Mouse (Mus musculus) common myeloid progenitor, adult 5-6 weeks (primary cell): ENCODE results near the gene Bpifb1. TPM values are rescaled to one million over a fixed set of nuclear protein-coding genes. Genes with fewer than 3 reads are reported as not detected.
"Not testable (repeated sequence)": the region's sequence is repeated elsewhere in the genome, so short reads cannot be mapped to it uniquely, and the experiment has no call there.

Source experiments
- ATAC-seq: replicated peaks from 2 replicates; pipeline ENCODE4 v1.8.0; 2016; ENCODE audit warnings: low read depth, mild to moderate bottlenecking, moderate TSS enrichment, inconsistent platforms; ENCODE audit not compliant: poor library complexity, severe bottlenecking
- total RNA-seq: library from RNA; stranded (forward); fragments of 200-1000, 187-1606 nt; gene quantifications from 2 replicates; pipeline ENCODE4 v1.2.3, GENCODE M21; 2017

Bpifb1 gene
- total RNA-seq: not detected in 2 replicates

DNA sequence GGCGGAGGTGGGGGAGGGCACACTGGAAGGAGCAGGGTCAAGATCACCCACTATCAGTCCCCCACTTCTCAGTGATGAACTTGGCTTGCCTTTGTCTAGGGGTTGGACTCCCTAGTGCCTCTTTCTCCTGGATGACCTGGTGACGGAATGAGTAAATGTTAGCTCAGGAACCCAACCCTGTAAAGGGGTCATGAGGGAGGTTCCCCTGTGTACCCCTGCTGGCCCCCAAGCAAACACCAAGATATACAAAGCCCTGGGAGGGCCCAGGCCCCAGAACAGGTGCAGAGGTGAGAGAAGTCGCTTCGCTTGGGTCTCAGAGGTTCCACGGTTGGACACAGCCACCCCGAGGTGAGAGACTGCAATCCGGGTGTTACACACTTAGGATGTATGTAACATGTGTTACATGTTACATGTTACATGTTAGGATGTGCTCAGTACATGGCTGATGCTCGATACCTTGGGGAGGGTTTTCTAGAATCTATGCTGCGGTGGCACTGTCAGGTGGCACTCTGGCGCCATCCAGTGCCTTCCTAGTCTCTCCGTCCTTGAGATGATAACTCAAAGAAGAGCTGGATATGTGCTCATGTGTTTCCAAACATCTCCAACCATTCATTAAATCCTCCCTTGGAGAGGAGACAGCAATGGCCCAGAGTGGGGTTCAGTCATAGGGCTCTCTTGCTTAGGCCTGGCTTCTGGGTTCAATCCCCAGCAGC, at the start of gene Bpifb1:
Gene Bpifb1 (plus strand): TSS at position 273 of the 713 bp plus-strand sequence.
- no peak for ATAC-seq

DNA sequence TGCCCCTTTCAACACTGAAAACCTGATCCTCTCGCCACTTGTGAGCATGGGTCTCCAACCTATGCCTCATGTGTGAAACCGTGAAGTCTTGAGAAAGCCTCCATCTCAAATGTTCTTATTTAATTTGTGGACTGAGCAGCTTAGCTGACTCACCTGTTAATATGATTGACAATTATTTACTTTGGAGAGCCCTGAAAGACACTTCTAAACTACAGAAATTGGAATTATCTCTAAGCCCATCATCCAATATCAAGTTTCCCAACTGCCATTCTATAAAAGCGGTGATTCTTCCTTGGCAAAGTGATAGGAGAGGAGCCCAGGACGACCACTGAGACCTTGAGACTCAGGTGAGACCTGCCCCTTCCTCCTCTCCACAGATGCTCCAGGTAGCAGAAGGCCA, 48.0 kb upstream of the Bpifb1 start, which contains the start of gene Bpifa1:
Gene Bpifa1 (plus strand): TSS at position 301 of the 400 bp plus-strand sequence.
- no peak for ATAC-seq

DNA sequence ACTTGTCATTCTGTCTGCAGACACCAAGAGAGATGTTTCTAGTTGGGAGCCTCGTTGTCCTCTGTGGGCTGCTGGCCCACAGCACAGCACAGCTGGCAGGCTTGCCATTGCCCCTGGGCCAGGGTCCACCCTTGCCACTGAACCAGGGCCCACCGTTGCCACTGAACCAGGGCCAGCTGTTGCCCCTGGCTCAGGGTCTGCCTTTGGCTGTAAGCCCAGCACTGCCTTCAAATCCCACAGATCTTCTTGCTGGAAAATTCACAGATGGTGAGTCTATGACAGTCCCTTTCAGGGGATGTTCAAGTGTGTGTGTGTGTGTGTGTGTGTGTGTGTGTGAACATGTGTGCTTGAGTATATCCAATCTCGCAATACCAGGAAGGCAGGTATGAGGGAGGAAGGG, 46.9 kb upstream of the Bpifb1 start:
- ATAC-seq: no peak

DNA sequence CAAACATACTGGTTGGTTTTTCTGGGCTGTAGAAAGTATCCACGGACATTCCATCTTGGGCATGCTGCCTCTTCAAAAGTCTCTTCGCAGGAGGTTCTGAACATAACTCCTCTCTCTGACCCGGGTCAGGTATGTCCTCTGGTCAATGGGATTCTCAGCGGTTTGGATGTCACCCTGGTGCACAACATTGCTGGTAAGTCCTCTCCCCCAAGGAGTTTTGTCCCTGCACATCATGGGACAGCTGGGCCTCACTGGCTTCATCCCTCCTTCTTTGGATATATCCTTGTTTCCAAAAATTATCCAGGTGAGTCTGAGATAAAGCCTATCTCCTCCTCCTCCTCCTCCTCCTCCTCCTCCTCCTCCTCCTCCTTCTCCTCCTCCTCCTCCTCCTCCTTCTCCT, 43.1 kb upstream of the Bpifb1 start:
- ATAC-seq: no peak

DNA sequence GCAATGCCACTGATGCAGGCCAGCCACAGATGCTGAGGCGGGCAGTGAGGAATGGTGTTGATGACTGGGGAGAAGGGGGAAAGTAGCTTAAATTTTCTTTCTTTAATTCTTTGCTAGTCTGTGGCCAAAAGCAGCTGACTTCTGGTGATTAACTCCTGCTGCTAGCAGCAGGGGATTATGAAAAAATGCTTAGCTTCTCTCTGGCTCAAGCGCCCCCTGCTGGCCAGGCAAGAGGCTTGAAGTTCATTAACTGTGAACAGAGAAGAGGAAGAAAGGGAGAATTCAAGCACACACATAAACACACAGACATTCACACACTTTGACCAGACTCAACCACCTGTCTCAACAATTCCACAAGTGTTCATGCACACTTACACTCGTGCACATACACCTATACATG, 32.2 kb upstream of the Bpifb1 start:
- ATAC-seq: 0 out of 2 replicates have a peak, but pooled peaks have one; percentile 54

DNA sequence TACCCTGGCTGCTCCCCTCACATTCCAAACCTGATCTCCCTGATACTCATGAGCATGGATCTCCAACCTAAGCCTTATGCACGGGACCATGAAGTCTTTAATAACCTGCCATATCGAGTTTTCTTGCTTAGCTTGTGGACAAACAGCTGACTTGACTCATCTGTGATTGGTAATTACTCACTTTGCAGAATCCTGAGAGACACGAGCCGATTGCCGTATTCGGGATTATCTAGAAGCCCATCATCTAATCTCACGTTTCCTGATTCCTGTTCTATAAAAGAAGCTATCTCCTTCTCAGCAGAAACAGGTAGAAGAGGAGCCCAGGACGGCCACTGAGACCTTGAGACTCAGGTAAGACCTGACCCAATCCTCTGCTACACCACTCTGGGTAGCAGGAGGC, 28.3 kb upstream of the Bpifb1 start, which contains the start of gene Bpifa5:
Gene Bpifa5 (plus strand): TSS at position 301 of the 400 bp plus-strand sequence.
- ATAC-seq: no peak

DNA sequence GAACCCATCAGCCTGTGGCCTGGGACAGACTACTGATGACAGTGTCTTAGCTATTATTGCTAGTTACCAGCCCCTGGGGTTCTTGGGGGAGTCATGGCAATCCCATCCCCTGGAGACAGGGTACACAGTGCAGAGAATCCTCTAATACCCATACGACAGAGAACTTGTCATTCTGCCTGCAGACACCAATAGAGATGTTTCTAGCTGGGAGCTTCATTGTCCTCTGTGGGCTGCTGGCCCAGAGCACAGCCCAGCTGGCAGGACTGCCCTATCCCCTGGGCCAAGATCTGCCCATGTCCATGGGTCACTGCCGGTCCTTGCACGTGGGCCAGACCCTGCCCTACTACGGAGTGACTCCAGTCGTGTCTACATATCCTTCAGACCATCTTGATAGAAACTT, 27.3 kb upstream of the Bpifb1 start:
- ATAC-seq: no peak

DNA sequence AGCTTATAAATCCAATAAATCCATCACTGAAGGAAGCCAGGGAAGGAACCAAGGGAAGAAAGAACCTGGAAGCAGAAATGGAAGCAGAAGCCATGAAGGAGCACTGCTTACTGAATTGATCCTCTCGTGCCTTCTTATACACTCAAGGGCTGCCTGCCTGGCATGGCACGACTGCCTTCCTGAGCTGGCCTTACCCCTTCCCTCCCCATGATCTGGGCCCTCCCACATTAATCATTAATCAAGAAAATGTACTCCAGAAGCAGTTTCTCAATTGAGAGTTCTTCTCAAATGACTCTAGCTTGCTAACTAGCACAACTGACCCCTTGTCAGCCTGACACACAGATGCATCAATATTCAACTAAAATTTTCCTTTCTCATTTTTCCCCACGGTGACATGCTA, 21.4 kb upstream of the Bpifb1 start:
- no peak for ATAC-seq

DNA sequence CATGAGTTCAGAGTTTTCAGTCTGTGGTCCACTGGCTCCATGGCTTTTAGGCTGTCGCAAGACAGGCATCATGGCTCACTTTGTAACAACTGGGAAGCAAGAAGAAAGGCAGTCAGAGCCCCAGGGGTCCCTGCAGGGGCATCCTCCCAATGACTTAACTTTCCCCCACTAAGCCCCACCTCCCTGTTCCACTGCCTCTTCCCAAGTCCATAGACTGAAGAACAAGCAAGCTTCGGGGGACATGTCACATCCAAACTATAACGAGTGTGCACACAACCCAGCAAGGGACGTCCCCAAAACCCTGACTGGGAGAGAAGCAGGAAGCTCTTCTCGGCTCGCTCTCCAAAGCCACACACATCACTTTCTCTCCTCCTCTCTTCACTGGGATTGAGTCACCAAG, 19.0 kb upstream of the Bpifb1 start:
- no peak for ATAC-seq

DNA sequence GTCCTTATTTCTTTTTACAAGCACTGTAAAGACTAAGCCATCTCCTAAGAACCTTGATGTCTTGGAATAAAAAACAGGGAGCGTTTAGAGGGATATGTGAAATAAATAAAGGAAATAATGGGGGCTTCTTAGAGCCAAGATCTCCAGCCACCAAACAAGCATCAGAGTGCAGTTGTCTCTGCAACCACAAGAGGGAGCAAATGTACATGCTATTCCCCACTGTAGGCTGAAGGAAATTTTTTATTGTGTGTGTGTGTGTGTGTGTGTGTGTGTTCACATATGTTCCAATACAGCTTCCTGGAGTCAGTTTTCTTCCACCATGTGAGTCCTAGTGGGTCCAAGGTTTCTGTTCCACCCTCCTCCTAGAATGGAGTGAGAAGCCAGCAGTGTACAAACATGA, 17.3 kb upstream of the Bpifb1 start:
- ATAC-seq: peak; percentile 72

DNA sequence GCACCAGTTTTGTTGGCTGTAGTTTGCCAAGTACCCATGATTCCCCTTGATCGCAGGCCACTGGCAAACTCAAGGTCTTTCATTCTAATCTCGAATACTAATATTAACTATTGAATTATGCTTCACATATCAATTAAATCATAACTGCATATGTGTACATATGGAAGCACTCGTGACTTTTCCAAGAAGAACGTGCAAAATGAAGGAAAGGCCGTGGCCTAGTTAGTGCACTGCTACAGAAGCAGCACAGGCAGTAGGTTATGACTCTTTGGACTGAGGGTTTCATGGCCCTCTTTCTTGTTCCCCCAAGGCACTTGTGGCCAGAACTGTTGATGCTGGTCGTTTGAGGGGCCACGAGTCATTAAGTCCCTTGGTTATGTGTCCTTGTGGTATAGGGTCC, 8.7 kb upstream of the Bpifb1 start:
- ATAC-seq: not testable (repeated sequence)

DNA sequence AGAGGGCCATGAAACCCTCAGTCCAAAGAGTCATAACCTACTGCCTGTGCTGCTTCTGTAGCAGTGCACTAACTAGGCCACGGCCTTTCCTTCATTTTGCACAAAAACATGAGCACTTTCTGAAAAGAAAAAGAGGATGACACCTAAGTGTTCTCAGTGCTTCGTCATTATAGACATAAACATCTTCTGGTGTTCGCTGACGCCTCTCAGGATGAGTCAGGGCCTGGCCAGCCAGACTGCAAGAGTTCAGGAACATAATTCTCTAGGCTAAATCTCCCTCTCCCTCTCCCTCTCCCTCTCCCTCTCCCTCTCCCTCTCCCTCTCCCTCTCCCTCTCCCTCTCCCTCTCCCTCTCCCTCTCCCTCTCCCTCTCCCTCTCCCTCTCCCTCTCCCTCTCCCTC, 7.6 kb upstream of the Bpifb1 start:
- ATAC-seq: not testable (repeated sequence)

DNA sequence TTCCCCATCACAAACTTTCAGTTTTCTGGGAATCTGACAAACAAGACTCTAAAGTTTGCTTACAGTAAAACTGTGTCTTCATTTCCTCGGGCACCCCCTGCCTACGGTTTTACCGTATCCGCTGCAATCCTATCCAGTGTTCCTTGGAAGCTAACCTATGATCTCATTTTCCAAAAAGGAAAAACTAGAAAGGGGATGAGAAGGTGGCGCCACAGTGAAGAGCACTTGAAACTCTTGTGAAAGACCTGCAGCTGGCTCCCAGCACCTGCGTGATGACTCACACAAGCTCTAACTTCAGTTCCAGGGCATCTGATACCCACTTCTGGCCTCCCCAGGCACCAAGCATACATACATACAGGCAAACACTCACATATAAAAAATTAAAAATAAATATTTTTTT, 5.3 kb upstream of the Bpifb1 start:
- no peak for ATAC-seq

DNA sequence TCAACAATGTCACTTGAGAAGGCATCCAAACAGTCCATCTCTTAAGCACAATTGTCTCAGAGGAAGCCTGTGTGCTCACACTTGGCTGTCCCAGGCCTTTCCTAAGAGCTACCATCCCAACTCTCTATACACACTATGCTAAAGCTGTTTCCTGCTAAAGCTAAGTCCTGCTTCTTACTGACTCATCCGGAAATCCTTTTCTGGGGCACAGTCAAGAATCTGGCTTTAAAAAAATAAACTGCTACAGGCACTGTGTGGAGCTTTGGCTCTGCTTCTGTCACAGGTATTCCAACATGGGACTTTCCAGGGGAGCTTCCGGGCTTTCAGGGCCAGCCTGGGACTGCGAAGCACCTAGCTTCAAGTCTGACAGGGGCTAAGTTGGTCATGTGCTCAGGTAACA, 4.9 kb upstream of the Bpifb1 start:
- no peak for ATAC-seq

DNA sequence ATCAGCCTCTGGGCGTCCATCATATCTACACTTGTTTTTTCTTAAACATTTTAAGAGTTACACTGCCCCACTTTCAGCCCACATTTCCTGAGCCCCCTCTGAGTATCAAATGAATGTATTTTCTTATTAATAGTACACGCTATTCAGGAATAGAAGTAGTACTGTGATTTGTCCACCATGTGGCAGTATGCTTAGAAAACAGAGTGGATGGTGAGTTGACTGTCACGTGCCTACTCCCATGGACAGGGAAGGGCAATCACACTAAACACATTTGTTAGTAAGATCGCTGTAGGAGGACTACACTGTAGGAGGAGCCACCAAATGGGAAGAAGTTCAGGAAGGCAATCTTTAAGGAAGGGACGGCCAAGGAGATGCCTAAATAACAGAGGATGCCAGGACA, 3.1 kb upstream of the Bpifb1 start:
- ATAC-seq: peak; percentile 87

DNA sequence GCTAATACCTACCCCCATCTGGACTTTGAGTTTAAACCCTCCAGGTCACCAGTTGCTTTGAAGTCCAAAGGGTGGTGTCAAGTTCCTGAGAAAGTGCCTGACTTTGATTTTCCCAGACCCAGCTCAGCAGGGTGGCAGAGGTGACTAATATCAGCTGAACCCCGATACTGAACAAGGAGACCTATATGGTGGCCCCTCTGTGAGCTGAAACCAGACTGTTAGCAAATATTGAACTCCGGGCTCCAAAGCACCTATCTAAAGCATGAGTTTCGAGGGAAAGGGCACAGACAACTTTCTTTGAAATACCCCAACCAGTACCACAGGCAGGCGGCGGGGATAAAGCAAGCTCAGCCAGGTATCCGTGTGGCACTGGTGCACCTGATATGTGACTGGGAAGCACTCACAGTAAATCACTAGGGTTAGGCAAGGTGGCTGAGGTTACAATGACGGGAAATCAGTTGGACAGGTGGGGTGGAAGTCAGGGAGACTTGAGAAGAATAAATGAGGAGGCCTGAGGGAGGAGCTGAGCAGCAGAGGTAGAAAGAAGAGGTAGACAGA, 662 bp upstream of the Bpifb1 start:
- ATAC-seq: no peak

DNA sequence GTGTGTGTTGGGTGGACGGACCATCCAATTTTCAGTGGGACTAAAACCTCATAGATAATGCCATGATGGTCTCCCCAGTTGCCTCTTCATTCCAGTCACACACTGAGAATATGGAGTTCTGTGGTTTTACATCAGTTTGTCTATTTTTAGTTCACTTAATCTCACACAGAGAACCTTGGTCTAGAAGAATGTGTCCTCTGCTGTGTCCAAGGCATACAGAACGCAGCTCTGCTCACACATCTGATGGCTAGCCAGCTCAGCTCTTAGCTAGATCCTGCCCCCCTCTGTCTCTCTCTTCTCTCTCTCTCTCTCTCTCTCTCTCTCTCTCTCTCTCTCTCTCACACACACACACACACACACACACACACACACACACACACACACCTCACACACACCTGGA, 1.5 kb downstream of the Bpifb1 start:
- no peak for ATAC-seq

DNA sequence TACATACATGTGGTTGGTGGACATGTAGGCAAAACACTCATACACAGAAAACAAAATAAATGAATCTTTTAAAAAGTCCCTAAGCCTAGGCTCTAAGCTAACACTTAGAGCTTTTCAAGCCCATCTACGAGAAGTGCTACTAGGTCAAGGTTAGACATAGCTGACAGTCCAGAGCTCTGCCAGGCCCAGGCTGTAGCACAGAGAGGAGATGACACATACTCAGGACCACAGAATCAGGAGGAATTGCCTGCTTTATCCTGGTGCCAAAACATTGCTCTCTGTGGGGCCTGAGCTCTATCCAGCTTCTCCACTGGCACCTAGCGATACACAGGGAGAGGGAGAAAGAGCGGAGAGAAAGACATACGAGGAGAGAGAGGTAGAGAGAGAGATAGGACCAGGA, 2.5 kb downstream of the Bpifb1 start:
- no peak for ATAC-seq

DNA sequence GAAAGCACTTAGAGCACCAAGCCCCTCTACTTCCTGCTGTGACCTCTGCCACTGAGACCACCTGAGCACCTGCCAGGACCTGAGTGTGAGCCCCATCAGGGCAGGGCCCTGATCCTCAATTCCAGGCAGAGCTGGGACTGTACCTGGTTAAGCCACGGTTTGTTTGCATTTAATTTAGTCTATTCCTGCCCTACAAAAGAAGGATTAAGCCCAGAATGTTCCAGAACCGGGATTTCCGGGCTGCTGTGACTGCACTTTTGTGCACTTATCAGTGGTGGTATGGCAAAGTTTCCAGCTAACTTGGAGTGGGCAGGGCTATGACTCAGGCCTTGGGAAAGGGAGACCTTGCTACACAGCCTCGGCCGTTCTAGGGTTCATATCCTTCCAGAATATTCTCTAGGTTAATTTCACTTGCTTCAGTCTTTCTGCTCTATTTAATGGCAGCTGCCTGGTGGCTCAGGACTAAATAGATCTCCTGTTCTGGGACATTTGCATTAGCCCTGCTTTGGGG, 3.4 kb downstream of the Bpifb1 start:
- ATAC-seq: no peak

DNA sequence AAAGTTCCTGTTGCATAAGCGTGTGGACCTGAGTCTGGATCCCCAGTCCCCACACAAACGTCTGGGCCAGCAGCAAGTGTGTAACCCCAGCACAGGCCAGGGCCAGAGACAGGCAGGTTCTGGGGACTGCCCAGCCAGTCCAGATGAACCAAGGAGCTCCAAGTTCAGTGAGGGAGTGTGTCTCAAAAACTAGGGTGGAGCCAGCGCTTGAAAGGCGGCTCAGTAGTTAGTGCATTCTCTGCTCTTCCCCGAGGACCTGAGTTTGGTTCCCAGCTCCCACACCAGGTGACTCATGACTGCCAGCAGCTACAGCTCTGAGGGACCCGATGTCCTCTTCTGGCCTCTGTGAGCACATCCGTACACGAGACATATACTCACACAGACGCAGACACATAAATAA, 6.4 kb downstream of the Bpifb1 start:
- no peak for ATAC-seq

DNA sequence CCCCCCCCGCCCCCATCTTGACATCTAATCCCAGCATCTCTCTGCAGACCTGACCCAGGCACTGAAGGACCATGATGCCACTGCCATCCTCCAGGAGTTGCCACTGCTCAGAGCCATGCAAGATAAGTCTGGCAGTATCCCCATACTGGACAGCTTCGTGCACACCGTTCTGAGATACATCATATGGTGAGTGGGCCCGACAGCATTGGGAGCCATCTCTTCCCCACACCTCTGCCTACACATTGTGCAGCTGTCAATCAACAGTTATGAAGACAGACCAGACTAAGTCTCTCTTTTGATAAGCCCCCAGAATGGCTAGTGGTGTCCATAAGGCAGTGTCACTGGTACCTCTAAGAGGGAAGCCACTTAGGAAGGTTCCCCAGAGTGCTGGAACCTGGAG, 14.0 kb downstream of the Bpifb1 start:
- ATAC-seq: no peak

DNA sequence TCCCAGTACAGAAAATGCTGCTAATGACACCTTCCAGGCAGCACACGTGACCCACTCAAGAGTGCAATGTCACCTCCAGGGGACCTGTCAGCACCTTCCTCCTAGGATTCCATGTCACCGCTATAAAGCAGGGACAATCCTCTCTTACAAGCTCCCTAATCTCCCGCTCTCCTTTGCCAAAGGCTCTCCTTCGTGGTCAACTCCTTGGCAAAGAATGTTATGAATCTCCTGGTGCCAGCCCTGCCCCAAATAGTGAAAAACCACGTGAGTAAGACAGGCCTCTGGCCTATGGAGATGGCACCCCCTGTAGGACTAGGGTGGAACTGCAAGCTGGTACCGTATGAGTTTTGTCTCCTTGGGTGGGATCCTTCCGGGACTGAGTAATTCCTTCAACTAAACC, 16.3 kb downstream of the Bpifb1 start:
- ATAC-seq: peak; percentile 77
